Mouse (Mus musculus) ovary, postnatal 14 days (tissue): ENCODE measurements around the gene Slc32a1.

Experiments used
- DNase-seq: peaks from one replicate; pipeline ENCODE4 v3.0.0; 2022; ENCODE audit warnings: low spot score

Gene Slc32a1

GRCm38 (mm10) chr2:158665098-158665497 is 54.5 kb downstream of the Slc32a1 start, which contains the start of gene Ppp1r16b:
TSS of gene Ppp1r16b (plus strand) at chr2:158665398.
- no peak for DNase-seq
